Mouse (Mus musculus): ENCODE measurements around the gene Tab1. TPM values are rescaled to one million over a fixed set of nuclear protein-coding genes. Genes with fewer than 3 reads are reported as not detected.

Gene Tab1
- polyA plus RNA-seq, 1 experiment from 2014 or later, result 43.8 TPM

DNA sequence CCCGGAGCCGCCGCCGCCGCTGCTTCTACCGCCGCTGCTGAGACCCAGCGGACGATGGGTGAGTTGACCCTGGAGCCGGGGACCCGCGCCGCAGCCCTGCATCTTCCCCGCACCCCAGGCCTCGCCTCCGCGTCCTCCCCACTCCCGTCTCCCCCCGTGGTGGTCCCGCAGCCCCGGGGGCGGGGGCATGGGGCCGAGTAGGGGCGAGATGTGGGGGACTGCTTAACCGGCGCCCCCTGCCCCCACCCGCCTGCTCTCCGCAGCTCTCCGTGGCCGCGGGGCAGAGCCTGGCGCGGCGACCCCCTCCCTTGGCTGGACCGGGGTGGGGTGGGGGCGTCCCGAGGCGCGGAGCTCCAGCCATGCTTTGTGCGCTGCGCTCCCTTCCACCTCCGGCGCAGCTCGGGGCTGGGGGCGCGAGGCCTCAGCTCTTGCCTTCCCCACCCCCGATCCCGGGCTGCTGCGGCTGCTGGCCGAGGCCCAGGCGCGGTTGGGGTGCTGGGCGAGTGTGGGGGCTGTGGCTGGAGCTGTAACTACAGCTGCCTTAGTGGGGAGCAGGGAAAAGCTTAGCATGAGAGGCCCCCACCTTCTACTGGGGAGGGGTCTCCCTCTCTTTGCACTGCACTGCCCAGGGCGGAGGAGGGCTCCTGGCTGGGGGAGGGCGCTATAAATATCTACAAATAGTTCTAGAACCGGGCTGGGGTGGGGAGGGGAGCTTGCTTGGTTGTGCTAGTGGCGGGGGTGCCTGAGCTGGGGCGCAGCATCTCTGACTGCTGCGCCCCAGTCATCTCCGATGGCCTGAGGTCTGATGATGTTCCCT lies 41.1 kb downstream of the Tab1 start:
- H3K27ac ChIP-seq (ENCODE audit: low read length), result peak overlapping the region; percentile 85
- H3K9me3 ChIP-seq (ENCODE audit: control insufficient read depth, low read length), result no peaks in the 10 kb centered on the region
- H3K27me3 ChIP-seq (replicated peaks; ENCODE audit: control insufficient read depth, insufficient read depth, low read length), result no peaks in the 10 kb centered on the region
- peak overlapping the region; percentile 82 for H3K4me3 ChIP-seq (replicated peaks; ENCODE audit: low read length)
- under 1% methylated on average over 42 of the region's 60 CpGs for WGBS
- peak overlapping the region; percentile 97 for H3K9ac ChIP-seq (replicated peaks; ENCODE audit: low read depth, low read length)
- no peaks in the 10 kb centered on the region for H3K36me3 ChIP-seq (ENCODE audit: control insufficient read depth, insufficient read depth)
- H3K4me1 ChIP-seq (replicated peaks; ENCODE audit: control insufficient read depth, insufficient read depth, low read length), result peaks cover 20% of the 10 kb centered on the region
- peak; percentile 57 for ATAC-seq
- peak overlapping the region; percentile 61 for H3K4me2 ChIP-seq (ENCODE audit: low read length)

DNA sequence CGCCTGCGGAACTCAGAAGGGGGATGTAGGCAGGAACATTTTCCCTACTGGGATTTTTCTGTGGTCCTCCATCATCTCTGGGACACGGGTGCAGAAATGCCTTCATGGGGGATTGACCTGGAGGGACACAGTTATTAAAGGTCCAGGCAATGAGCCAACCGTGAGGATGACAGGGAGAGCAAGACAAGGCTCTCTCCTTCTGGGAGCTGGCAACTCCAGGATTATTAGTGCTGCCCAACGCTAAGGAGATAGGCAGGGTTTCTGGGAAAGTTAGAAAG lies 41.6 kb downstream of the Tab1 start:
- peak overlapping the region; percentile 82 for H3K4me3 ChIP-seq (replicated peaks; ENCODE audit: low read length)
- peak overlapping the region; percentile 61 for H3K4me2 ChIP-seq (ENCODE audit: low read length)
- H3K36me3 ChIP-seq (ENCODE audit: control insufficient read depth, insufficient read depth), result no peaks in the 10 kb centered on the region
- H3K4me1 ChIP-seq (replicated peaks; ENCODE audit: control insufficient read depth, insufficient read depth, low read length), result peaks cover 20% of the 10 kb centered on the region
- H3K9ac ChIP-seq (replicated peaks; ENCODE audit: low read depth, low read length), result peak overlapping the region; percentile 97
- H3K27ac ChIP-seq (ENCODE audit: low read length), result peak overlapping the region; percentile 85; the same call in 1 of the 2 replicates
- no peaks in the 10 kb centered on the region for H3K27me3 ChIP-seq (replicated peaks; ENCODE audit: control insufficient read depth, insufficient read depth, low read length)
- 2% methylated on average over 5 of the region's 5 CpGs for WGBS
- no peak for ATAC-seq
- H3K9me3 ChIP-seq (ENCODE audit: control insufficient read depth, low read length), result no peaks in the 10 kb centered on the region

DNA sequence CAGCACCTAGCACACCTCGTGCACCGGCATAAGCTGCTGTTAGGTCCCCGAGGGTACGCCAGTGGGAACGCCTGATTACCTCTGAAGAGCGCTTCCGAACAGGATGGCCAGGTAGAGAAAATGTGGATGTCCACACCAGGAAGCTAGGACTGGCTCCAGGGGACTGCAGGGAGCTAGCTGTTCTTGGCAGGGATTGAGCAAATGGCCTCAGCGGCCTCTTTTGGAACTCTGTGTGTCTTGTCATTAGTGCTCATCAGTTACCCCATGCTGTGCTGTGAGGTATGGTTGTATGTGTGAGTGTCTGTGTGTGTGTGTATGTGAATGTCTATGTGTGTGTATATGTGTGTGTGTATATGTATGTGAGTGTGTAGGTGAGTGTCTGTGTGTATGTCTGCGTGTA lies 42.4 kb downstream of the Tab1 start:
- H3K9ac ChIP-seq (replicated peaks; ENCODE audit: low read depth, low read length), result peak overlapping the region; percentile 97
- no peak overlapping the region for H3K27ac ChIP-seq (ENCODE audit: low read length)
- peak overlapping the region; percentile 82 for H3K4me3 ChIP-seq (replicated peaks; ENCODE audit: low read length)
- peaks cover 19% of the 10 kb centered on the region for H3K4me1 ChIP-seq (replicated peaks; ENCODE audit: control insufficient read depth, insufficient read depth, low read length)
- 82% methylated on average over 9 of the region's 9 CpGs for WGBS
- no peaks in the 10 kb centered on the region for H3K9me3 ChIP-seq (ENCODE audit: control insufficient read depth, low read length)
- H3K27me3 ChIP-seq (replicated peaks; ENCODE audit: control insufficient read depth, insufficient read depth, low read length), result no peaks in the 10 kb centered on the region
- no peak for ATAC-seq
- H3K36me3 ChIP-seq (ENCODE audit: control insufficient read depth, insufficient read depth), result no peaks in the 10 kb centered on the region
- H3K4me2 ChIP-seq (ENCODE audit: low read length), result peak overlapping the region; percentile 61

DNA sequence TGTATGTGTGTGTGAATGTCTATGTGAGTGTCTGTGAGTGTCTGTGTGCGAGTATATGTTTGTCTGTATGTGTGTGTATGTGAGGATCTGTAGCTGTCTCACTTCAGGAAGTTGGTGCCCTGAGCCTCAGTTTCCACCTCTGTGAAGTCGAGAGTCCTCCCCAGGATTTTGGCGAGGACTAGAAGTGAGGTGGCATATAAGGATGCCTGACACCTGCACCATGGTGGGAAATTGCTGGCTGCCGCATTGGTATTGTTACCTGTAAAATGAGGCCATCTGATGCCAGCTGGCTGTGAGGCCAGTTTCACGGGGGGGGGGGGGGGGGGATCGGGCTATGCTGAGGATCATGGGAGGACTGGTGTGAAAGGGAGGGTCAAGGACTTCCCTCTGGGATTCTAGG lies 42.8 kb downstream of the Tab1 start:
- no peak overlapping the region for H3K27ac ChIP-seq (ENCODE audit: low read length)
- no peaks in the 10 kb centered on the region for H3K9me3 ChIP-seq (ENCODE audit: control insufficient read depth, low read length)
- no peak overlapping the region for H3K9ac ChIP-seq (replicated peaks; ENCODE audit: low read depth, low read length)
- H3K4me3 ChIP-seq (replicated peaks; ENCODE audit: low read length), result no peak overlapping the region
- no peaks in the 10 kb centered on the region for H3K27me3 ChIP-seq (replicated peaks; ENCODE audit: control insufficient read depth, insufficient read depth, low read length)
- H3K4me1 ChIP-seq (replicated peaks; ENCODE audit: control insufficient read depth, insufficient read depth, low read length), result peaks cover 18% of the 10 kb centered on the region
- 65% methylated on average over 5 of the region's 6 CpGs for WGBS
- no peaks in the 10 kb centered on the region for H3K36me3 ChIP-seq (ENCODE audit: control insufficient read depth, insufficient read depth)
- H3K4me2 ChIP-seq (ENCODE audit: low read length), result peak overlapping the region; percentile 61; the same call in 1 of the 2 replicates
- ATAC-seq, result no peak

DNA sequence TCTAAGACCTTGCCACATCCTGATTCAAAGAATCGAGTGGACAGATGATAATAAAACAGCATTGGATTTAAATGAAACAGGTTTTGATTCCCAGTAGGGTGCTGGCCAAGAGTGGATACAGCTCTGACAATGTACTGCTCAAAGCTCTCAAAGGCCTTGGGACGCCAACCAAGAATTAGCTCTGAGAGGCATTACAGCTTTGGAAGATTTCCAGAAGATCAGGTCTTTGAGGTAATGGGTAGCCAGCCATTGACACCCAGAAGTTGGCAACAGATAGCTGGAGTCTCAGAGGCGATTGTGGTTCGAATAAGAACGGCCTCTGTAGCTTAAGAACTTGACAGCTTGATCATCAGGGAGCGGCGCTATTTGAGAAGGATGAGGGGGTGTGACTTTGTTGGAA lies 48.6 kb downstream of the Tab1 start:
- Histone ChIP-seq H3K4me1 (replicated peaks; ENCODE audit: control insufficient read depth, insufficient read depth, low read length) (no peaks in the 10 kb centered on the region; the same call in 1 of the 2 replicates), H3K9ac (replicated peaks; ENCODE audit: low read depth, low read length) (no peak overlapping the region), H3K36me3 (ENCODE audit: control insufficient read depth, insufficient read depth) (peaks cover 3% of the 10 kb centered on the region; the same call in 1 of the 2 replicates), H3K4me3 (replicated peaks; ENCODE audit: low read length) (no peak overlapping the region), H3K9me3 (ENCODE audit: control insufficient read depth, low read length) (no peaks in the 10 kb centered on the region), H3K4me2 (ENCODE audit: low read length) (no peak overlapping the region), H3K27ac (ENCODE audit: low read length) (no peak overlapping the region), H3K27me3 (replicated peaks; ENCODE audit: control insufficient read depth, insufficient read depth, low read length) (no peaks in the 10 kb centered on the region)
- WGBS, result 61% methylated on average over 7 of the region's 7 CpGs
- no peak for ATAC-seq

DNA sequence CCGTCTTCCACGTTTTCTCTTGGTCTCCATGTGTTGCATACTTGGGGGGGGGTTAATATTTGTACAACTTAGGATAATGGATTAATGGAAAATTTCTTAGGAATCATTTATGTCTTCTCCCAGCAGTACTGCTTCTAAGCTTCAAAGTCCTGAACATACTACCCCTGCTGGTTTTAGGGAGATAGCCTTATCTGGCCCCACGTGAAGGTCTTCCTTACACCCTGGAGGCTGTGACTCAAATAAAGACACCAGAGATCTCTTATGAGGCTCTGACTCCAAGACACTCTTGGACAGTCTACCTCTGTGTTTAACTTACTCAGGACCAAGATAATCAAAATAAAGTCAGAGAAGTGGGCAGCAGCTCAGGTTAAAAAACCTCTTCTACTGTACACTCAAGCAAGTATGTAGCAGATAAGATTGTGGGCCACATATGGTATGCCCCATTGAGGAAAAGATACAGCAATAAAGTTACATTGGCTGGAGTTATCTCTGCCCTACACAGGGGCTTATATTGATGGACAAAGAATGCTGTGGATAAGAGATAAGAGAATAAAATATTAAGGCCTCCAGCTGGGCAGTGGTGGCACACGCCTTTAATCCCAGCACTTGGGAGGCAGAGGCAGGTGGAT lies 49.3 kb downstream of the Tab1 start:
- Histone ChIP-seq H3K4me2 (ENCODE audit: low read length) (no peak overlapping the region), H3K9me3 (ENCODE audit: control insufficient read depth, low read length) (no peaks in the 10 kb centered on the region), H3K27me3 (replicated peaks; ENCODE audit: control insufficient read depth, insufficient read depth, low read length) (no peaks in the 10 kb centered on the region), H3K9ac (replicated peaks; ENCODE audit: low read depth, low read length) (no peak overlapping the region), H3K4me1 (replicated peaks; ENCODE audit: control insufficient read depth, insufficient read depth, low read length) (no peaks in the 10 kb centered on the region), H3K4me3 (replicated peaks; ENCODE audit: low read length) (no peak overlapping the region), H3K36me3 (ENCODE audit: control insufficient read depth, insufficient read depth) (peaks cover 3% of the 10 kb centered on the region; the same call in 1 of the 2 replicates), H3K27ac (ENCODE audit: low read length) (no peak overlapping the region)
- ATAC-seq, result no peak
- whole genome bisulfite sequencing, result 98% methylated on average over 4 of the region's 4 CpGs

DNA sequence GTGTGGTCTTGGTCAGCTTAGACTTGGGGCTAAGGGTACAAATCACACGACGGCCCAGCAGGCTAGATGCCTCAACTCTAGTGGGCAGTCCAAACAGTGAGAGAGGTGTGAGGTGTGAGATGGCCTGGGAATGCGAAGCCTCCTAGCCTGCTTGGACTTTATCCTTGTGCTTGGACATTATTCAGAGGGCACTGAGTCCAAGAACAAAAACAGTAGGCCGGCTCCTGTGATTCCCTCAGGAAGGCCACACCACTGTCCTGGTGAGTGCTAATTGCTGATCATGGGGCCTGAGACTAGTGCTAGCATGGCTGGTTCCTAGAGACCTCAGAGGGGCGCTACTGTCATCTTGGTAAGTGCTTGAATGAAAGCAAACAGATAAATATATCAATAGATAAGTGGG lies 56.0 kb downstream of the Tab1 start:
- Histone ChIP-seq H3K4me1 (replicated peaks; ENCODE audit: control insufficient read depth, insufficient read depth, low read length) (no peaks in the 10 kb centered on the region), H3K27ac (ENCODE audit: low read length) (no peak overlapping the region), H3K9me3 (ENCODE audit: control insufficient read depth, low read length) (no peaks in the 10 kb centered on the region), H3K4me3 (replicated peaks; ENCODE audit: low read length) (no peak overlapping the region), H3K27me3 (replicated peaks; ENCODE audit: control insufficient read depth, insufficient read depth, low read length) (no peaks in the 10 kb centered on the region), H3K36me3 (ENCODE audit: control insufficient read depth, insufficient read depth) (no peaks in the 10 kb centered on the region), H3K4me2 (ENCODE audit: low read length) (no peak overlapping the region), H3K9ac (replicated peaks; ENCODE audit: low read depth, low read length) (no peak overlapping the region)
- ATAC-seq, result no peak
- 89% methylated on average over 5 of the region's 5 CpGs for WGBS

DNA sequence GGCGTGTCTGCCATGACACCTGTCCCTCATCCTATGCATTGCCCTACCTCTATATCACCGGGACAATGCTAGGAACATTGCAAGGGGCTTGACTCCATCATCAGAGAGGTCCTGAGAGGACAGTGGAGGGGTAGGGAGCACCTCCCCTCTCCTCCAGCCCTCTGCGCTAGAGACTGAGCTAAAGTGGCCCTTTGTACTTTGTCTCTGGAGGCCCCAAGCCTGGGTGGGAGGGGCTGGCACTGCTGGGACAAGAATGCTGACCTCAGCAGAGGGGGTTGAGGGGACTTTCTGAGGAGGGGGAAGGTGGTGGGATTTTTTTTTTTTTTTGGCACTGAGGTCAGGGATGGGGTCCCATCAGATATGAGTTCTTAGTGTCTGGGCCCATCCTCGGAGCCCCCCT lies 57.1 kb downstream of the Tab1 start:
- Histone ChIP-seq H3K9me3 (ENCODE audit: control insufficient read depth, low read length) (no peaks in the 10 kb centered on the region), H3K27ac (ENCODE audit: low read length) (no peak overlapping the region), H3K9ac (replicated peaks; ENCODE audit: low read depth, low read length) (no peak overlapping the region), H3K4me3 (replicated peaks; ENCODE audit: low read length) (no peak overlapping the region), H3K4me2 (ENCODE audit: low read length) (no peak overlapping the region), H3K4me1 (replicated peaks; ENCODE audit: control insufficient read depth, insufficient read depth, low read length) (no peaks in the 10 kb centered on the region), H3K27me3 (replicated peaks; ENCODE audit: control insufficient read depth, insufficient read depth, low read length) (no peaks in the 10 kb centered on the region), H3K36me3 (ENCODE audit: control insufficient read depth, insufficient read depth) (no peaks in the 10 kb centered on the region)
- no peak for ATAC-seq
- 66% methylated on average over 4 of the region's 4 CpGs for WGBS

DNA sequence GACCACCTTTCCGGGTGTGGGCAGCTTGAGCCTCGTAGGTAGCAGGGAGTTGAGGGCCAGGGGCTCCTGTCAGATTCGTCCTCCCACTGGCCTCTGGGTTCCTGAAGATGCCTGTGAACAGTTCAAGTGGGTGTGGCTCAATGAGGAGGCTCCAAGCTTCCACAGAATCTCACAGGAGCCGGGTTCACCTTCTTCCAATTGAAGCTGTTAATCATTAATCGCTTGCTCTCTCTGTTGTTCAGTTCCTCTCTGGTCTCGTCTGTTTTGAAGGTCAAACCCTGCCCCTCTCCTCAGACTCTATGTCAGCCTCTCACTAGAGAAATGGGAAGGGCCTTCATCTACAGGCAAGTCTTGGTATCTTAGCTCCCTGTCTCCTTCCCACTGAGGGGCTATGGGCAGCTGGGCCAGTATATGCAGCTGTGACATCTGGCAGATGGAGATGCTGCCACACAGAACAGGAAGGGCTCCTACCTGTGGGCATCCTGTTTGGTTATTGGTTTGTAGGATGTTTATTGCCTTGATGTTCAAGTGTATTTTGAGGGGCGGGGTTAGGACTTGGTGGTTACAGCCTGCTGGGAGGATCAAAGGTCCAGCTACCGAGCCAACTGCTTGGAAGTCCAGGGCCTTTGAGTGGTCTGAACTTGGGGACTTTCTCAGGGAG lies 58.8 kb downstream of the Tab1 start:
- ATAC-seq, result no peak
- no peaks in the 10 kb centered on the region for H3K4me1 ChIP-seq (replicated peaks; ENCODE audit: control insufficient read depth, insufficient read depth, low read length)
- WGBS, result 85% methylated on average over 8 of the region's 8 CpGs

More for the DNA sequence above, 58.8 kb downstream of the Tab1 start:
- Histone ChIP-seq H3K9me3 (ENCODE audit: control insufficient read depth, low read length) (no peaks in the 10 kb centered on the region), H3K4me2 (ENCODE audit: low read length) (no peak overlapping the region), H3K9ac (replicated peaks; ENCODE audit: low read depth, low read length) (no peak overlapping the region), H3K36me3 (ENCODE audit: control insufficient read depth, insufficient read depth) (no peaks in the 10 kb centered on the region), H3K4me3 (replicated peaks; ENCODE audit: low read length) (no peak overlapping the region), H3K27ac (ENCODE audit: low read length) (no peak overlapping the region), H3K27me3 (replicated peaks; ENCODE audit: control insufficient read depth, insufficient read depth, low read length) (no peaks in the 10 kb centered on the region)
